Mouse (Mus musculus) liver, embryonic 11.5 days (tissue): Measurements from ENCODE around the gene Mecom. TPM values are rescaled to one million over a fixed set of nuclear protein-coding genes. Genes with fewer than 3 reads are reported as not detected.

Experiments used
- ATAC-seq: fragments of 200-750 bp; cut with Nextera tagmentation; replicated peaks from 2 replicates; pipeline ENCODE4 v1.8.0; 2017; ENCODE audit warnings: moderate number of reproducible peaks, mild to moderate bottlenecking, moderate TSS enrichment, moderate library complexity; ENCODE audit not compliant: low FRiP score
- DNase-seq: peaks from one replicate; pipeline ENCODE4 v3.0.0-alpha.2; 2017; ENCODE audit warnings: low spot score
- H3K27ac ChIP-seq: fragments of 300-500 bp; sonication (generic); 2 replicates; pipeline ENCODE4 v1.5.1; 2014; ENCODE audit warnings: mild to moderate bottlenecking, low read depth, low read length, control low read depth
- H3K27me3 ChIP-seq: fragments of 300-500 bp; sonication (generic); replicated peaks from 2 replicates; pipeline ENCODE4 v1.6.1; 2014; ENCODE audit warnings: low read length, mixed read lengths; ENCODE audit not compliant: control insufficient read depth, insufficient read depth
- H3K36me3 ChIP-seq: fragments of 300-500 bp; sonication (generic); 2 replicates; pipeline ENCODE4 v1.6.1; 2014; ENCODE audit warnings: mild to moderate bottlenecking, low read length, moderate library complexity, mixed read lengths; ENCODE audit not compliant: control insufficient read depth, insufficient read depth
- H3K4me1 ChIP-seq: fragments of 300-500 bp; sonication (generic); replicated peaks from 2 replicates; pipeline ENCODE4 v1.6.1; 2014; ENCODE audit warnings: low read length, mixed read lengths; ENCODE audit not compliant: control insufficient read depth, insufficient read depth
- H3K4me2 ChIP-seq: fragments of 300-500 bp; sonication (generic); 2 replicates; pipeline ENCODE4 v1.6.1; 2014; ENCODE audit warnings: mild to moderate bottlenecking, control low read depth, moderate library complexity
- H3K4me3 ChIP-seq: fragments of 300-500 bp; sonication (generic); 2 replicates; pipeline ENCODE4 v1.5.1; 2014; ENCODE audit warnings: low read depth, low read length, control low read depth
- H3K9ac ChIP-seq: fragments of 300-500 bp; sonication (generic); 2 replicates; pipeline ENCODE4 v1.6.1; 2014; ENCODE audit warnings: low read depth, low read length, control low read depth
- H3K9me3 ChIP-seq: fragments of 300-500 bp; sonication (generic); 2 replicates; pipeline ENCODE4 v1.6.1; 2016; ENCODE audit warnings: low read length, inconsistent platforms, mixed read lengths; ENCODE audit not compliant: control insufficient read depth
- WGBS: fragments of 180-500 bp; shearing (Covaris S2); extraction: QIAGEN DNeasy Blood & Tissue Kit; methylation state at CpG from one replicate; pipeline ENCODE4 v1.1.7; 2014; 5-methylcytosine and 5-hydroxymethylcytosine counted together
- polyA plus RNA-seq: library from polyadenylated mRNA; unstranded; fragments of >200 nt; fragmentation: Nextera tagmentation; extraction: Ambion mirVana; gene quantifications from 2 replicates; pipeline ENCODE4 v1.2.1, GENCODE M21; 2014

Mecom gene
- polyA plus RNA-seq, 1 experiment from 2014 or later: 6.9 TPM

GRCm38 (mm10) chr3:30143961-30144411 lies 403.8 kb downstream of the Mecom start:
- Histone ChIP-seq H3K9ac (no peak overlapping the region), H3K36me3 (no peaks in the 10 kb centered on the region), H3K4me1 (no peaks in the 10 kb centered on the region), H3K27me3 (no peaks in the 10 kb centered on the region), H3K4me2 (no peak overlapping the region), H3K27ac (no peak overlapping the region), H3K4me3 (no peak overlapping the region), H3K9me3 (no peaks in the 10 kb centered on the region)
- 36% methylated on average over 11 of the region's 11 CpGs for WGBS
- ATAC-seq (no peak), DNase-seq (no peak)

- DNase-seq (no peak), ATAC-seq (no peak)
- H3K4me2 ChIP-seq: no peak overlapping the region
- H3K27me3 ChIP-seq: no peaks in the 10 kb centered on the region
- 62% methylated on average over 2 of the region's 2 CpGs for WGBS
- no peaks in the 10 kb centered on the region for H3K9me3 ChIP-seq
- H3K36me3 ChIP-seq: no peaks in the 10 kb centered on the region
- no peak overlapping the region for H3K27ac ChIP-seq
- H3K4me3 ChIP-seq: no peak overlapping the region
- no peaks in the 10 kb centered on the region for H3K4me1 ChIP-seq
- no peak overlapping the region for H3K9ac ChIP-seq
Observed at GRCm38 (mm10) chr3:30143440-30143839, 404.4 kb downstream of the Mecom start.

GRCm38 (mm10) chr3:30140349-30140748 lies 407.5 kb downstream of the Mecom start:
- no peak overlapping the region for H3K4me2 ChIP-seq
- H3K4me3 ChIP-seq: no peak overlapping the region
- no peaks in the 10 kb centered on the region for H3K4me1 ChIP-seq
- ATAC-seq: no peak
- WGBS: 51% methylated on average over 5 of the region's 5 CpGs
- H3K9ac ChIP-seq: no peak overlapping the region
- no peak for DNase-seq
- H3K27ac ChIP-seq: no peak overlapping the region
- H3K27me3 ChIP-seq: no peaks in the 10 kb centered on the region
- H3K9me3 ChIP-seq: no peaks in the 10 kb centered on the region
- H3K36me3 ChIP-seq: no peaks in the 10 kb centered on the region

GRCm38 (mm10) chr3:30139678-30140077 lies 408.1 kb downstream of the Mecom start:
- no peaks in the 10 kb centered on the region for H3K27me3 ChIP-seq
- ATAC-seq (no peak), DNase-seq (no peak)
- H3K9me3 ChIP-seq: no peaks in the 10 kb centered on the region
- no peak overlapping the region for H3K9ac ChIP-seq
- no peak overlapping the region for H3K27ac ChIP-seq
- H3K36me3 ChIP-seq: no peaks in the 10 kb centered on the region
- H3K4me2 ChIP-seq: no peak overlapping the region
- H3K4me3 ChIP-seq: no peak overlapping the region
- 55% methylated on average over 4 of the region's 4 CpGs for WGBS
- no peaks in the 10 kb centered on the region for H3K4me1 ChIP-seq

GRCm38 (mm10) chr3:30138588-30138987 lies 409.2 kb downstream of the Mecom start:
- 80% methylated on average over 6 of the region's 6 CpGs for WGBS
- DNase-seq: no peak

GRCm38 (mm10) chr3:30135857-30136256 lies 412.0 kb downstream of the Mecom start:
- Histone ChIP-seq H3K9ac (no peak overlapping the region), H3K27ac (no peak overlapping the region), H3K36me3 (no peaks in the 10 kb centered on the region), H3K9me3 (no peaks in the 10 kb centered on the region), H3K27me3 (no peaks in the 10 kb centered on the region), H3K4me3 (no peak overlapping the region), H3K4me1 (no peaks in the 10 kb centered on the region), H3K4me2 (no peak overlapping the region)
- ATAC-seq (no peak), DNase-seq (no peak)
- 73% methylated on average over 6 of the region's 6 CpGs for WGBS

More at GRCm38 (mm10) chr3:30138588-30138987, 409.2 kb downstream of the Mecom start:
- no peak overlapping the region for H3K4me2 ChIP-seq
- no peaks in the 10 kb centered on the region for H3K4me1 ChIP-seq
- H3K9ac ChIP-seq: no peak overlapping the region
- no peak for ATAC-seq
- no peaks in the 10 kb centered on the region for H3K27me3 ChIP-seq
- H3K4me3 ChIP-seq: no peak overlapping the region
- H3K9me3 ChIP-seq: no peaks in the 10 kb centered on the region
- no peaks in the 10 kb centered on the region for H3K36me3 ChIP-seq
- H3K27ac ChIP-seq: no peak overlapping the region

- Histone ChIP-seq H3K9ac (no peak overlapping the region), H3K27ac (no peak overlapping the region), H3K27me3 (no peaks in the 10 kb centered on the region), H3K4me3 (no peak overlapping the region), H3K9me3 (no peaks in the 10 kb centered on the region), H3K4me1 (no peaks in the 10 kb centered on the region), H3K4me2 (no peak overlapping the region), H3K36me3 (no peaks in the 10 kb centered on the region)
- ATAC-seq: no peak
- DNase-seq: no peak
- WGBS: 71% methylated on average over 1 of the region's 1 CpGs
Observed at GRCm38 (mm10) chr3:30135119-30135518, 412.7 kb downstream of the Mecom start.

- DNase-seq (no peak), ATAC-seq (no peak)
- no peaks in the 10 kb centered on the region for H3K27me3 ChIP-seq
- H3K27ac ChIP-seq: no peak overlapping the region
- H3K4me2 ChIP-seq: no peak overlapping the region
- no peaks in the 10 kb centered on the region for H3K4me1 ChIP-seq
- no peak overlapping the region for H3K4me3 ChIP-seq
- 73% methylated on average over 3 of the region's 3 CpGs for WGBS
- no peak overlapping the region for H3K9ac ChIP-seq
- H3K9me3 ChIP-seq: no peaks in the 10 kb centered on the region
- no peaks in the 10 kb centered on the region for H3K36me3 ChIP-seq
Observed at GRCm38 (mm10) chr3:30132981-30133380, 414.8 kb downstream of the Mecom start.

GRCm38 (mm10) chr3:30132370-30132769 lies 415.4 kb downstream of the Mecom start:
- Histone ChIP-seq H3K4me1 (no peaks in the 10 kb centered on the region), H3K27me3 (no peaks in the 10 kb centered on the region), H3K9ac (no peak overlapping the region), H3K9me3 (no peaks in the 10 kb centered on the region), H3K27ac (no peak overlapping the region), H3K4me2 (no peak overlapping the region), H3K4me3 (no peak overlapping the region), H3K36me3 (no peaks in the 10 kb centered on the region)
- no peak for ATAC-seq
- no peak for DNase-seq
- 68% methylated on average over 2 of the region's 2 CpGs for WGBS
